Mouse (Mus musculus) MN1 (cell line): ENCODE results near the gene Ttc5.
"Not testable (repeated sequence)": the region's sequence is repeated elsewhere in the genome, so short reads cannot be mapped to it uniquely, and the experiment has no call there.

ENCODE experiments used
- DNase-seq: peaks from one replicate; pipeline ENCODE4 v3.0.0-alpha.2; 2016; ENCODE audit warnings: low spot score

Gene Ttc5

GRCm38 (mm10) chr14:50785251-50785637, at the start of gene Ttc5:
Gene Ttc5 (minus strand): TSS chr14:50785519.
- peak; percentile 90 for DNase-seq

DNA sequence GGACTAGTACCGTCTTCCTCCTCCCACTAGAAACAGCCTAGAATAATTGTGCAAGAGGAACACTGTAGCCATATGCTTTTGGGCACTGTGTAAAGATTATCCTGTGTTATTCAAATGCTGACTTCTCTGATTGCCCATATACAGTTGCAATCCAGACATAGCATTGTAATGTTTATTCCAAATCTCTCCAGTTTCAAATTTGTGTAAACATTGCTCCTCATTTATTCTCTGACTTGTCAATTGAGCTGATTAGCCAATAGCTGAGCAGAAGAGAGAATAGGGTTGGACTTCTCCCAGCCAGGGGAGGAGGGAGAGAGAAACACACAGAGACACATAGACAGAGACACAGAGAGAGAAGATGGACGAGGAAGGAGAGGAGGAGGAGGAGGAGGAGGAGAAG, 49.1 kb upstream of the Ttc5 start:
- no peak for DNase-seq

DNA sequence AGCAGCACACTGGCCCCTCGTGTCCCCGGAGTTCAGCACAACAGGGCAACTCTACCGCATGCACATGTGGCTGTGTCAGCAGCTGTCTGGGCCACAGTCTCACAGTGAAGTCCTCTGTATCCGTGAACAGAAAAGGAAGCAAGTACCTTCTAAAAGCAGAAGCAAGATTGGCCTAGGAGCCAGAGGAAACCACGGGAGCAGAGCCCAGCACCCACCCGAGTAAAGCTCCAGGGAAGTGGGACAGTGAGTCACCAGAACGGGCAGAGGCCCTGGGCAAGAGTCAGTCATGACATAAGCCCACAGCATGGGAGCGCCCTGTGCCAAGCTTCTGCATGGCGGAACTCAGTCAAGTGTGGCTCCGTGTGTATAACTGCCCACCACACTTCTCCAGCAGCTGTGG, 48.6 kb upstream of the Ttc5 start:
- DNase-seq, result no peak

DNA sequence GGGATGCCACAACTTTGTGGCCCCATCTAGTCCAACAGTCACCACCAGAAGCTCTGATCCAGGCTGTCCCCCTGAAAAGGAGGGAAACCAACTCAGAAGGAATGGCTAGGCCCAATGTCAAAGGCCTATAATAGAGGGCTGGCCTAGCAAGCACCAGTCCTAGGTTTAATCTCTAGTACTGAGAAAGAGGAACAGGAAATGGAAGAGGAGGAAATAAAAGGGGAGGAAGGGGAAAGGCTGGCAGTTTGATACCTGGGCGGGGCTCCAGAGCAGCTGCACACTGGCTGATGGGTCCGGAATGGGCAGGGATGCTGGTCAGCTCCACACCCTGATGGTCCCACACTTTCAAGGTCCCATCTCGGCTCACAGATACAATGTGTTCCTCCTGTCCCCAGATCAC, 44.6 kb upstream of the Ttc5 start:
- DNase-seq, result no peak

DNA sequence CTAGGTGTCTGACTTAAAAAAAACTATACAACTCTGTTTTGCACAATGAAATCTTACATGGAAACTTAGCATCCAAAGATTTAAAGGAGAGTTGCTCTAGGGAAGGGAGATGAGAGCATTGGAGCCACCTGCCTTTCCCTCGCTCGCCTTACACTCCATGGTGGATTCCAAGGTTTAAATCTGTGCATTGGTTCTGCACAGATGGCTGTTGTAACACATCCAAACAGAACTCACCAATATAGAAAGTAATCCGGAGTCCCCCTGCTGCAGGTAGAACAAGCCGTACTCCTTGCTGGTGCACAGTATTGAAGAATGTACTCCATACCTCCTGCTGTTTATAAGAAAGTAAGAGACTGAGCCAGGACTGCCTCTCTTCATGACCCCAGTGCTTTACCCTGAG, 41.3 kb upstream of the Ttc5 start:
- no peak for DNase-seq

GRCm38 (mm10) chr14:50824219-50824618, 38.9 kb upstream of the Ttc5 start:
- DNase-seq, result no peak

GRCm38 (mm10) chr14:50823240-50823639, 37.9 kb upstream of the Ttc5 start:
- DNase-seq, result no peak

DNA sequence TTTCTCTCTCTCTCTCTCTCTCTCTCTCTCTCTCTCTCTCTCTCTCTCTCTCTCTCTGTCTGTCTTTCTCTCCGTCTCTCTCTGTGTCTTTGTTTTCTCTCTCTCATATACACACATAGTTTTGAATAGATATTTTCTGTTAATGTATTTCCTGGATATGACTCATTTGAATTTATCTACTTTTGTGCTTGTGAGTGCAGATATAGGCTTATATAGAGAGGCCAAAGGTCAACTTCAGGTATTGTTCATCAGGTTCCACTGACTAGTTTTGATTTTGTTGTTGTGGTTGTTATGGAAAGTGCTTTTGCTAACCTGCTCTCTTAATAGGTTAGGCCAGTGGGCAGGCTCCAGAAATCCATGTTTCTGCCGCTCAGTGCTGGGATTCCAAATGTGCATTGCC, 27.7 kb upstream of the Ttc5 start:
- DNase-seq, result no peak

DNA sequence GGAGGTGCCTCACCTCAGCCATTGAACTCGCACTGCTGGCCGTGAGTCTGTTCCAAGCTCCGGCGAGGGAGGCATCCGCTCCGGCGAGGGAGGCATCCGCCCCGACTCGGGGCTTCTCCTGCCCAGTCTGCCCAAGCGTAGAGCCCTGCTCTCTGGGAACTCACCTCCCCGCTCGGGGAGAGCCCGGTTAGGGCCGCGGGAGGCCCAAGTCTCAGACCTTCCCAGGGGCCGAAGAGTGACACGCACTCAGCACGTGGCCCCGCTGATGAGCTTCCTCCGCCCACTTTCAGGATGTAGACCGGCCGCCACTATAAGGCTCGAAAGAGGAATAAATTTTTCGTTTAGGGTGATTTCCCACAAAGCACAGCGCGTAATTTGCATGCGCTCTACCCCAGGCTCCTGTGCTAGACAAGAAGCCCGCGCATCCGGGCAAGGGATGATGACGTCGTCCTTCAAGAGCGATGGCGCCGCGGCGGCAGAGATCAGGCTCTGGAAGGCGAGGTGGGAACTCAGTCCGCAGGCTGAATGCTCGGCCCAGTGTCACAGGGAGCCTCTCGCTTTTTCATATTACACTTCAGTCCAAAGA, 22.3 kb upstream of the Ttc5 start, which contains the start of the genes Ccnb1ip1 and Parp2:
TSS of gene Ccnb1ip1 (minus strand) at position 246 of the 586 bp plus-strand sequence.
TSS of gene Parp2 (plus strand) at position 355 of the 586 bp plus-strand sequence.
- DNase-seq, result peak; percentile 97

- not testable (repeated sequence) for DNase-seq
Measured at GRCm38 (mm10) chr14:50806469-50806868, 21.1 kb upstream of the Ttc5 start.

GRCm38 (mm10) chr14:50804683-50805082, 19.4 kb upstream of the Ttc5 start:
- DNase-seq, result no peak

DNA sequence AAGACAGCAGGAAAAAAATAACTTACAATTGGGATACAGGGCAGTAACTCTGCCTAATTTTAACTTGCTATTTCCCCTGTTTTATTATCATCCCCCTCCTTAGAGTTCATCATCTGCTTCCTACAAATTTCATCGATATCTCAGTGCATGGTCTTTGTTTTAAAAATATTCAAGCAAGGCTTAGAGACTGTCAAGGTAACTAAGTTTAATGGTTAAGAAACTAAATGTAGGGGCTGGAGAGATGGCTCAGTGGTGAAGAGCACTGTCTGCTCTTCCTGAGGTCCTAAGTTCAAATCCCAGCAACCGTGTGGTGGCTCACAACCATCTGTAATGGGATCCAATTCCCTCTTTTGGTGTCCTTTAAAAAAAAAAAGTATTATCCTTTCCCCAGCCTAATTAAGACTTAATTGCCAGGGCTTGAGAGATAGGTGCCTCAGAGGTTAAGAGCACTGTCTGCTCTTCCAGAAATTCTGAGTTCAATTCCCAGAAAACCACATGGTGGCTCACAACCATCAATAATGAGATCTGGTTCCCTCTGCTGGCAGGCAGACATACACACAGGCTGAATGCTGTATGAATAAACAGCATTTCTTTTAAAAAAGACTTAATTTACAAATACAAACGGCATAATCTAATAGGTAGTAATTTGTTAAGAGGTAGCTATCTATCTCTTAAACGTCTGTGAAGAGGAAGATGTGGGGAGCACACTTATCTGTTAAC, 17.7 kb upstream of the Ttc5 start:
- DNase-seq, result peak; percentile 48

GRCm38 (mm10) chr14:50802441-50802840, 17.1 kb upstream of the Ttc5 start:
- no peak for DNase-seq

GRCm38 (mm10) chr14:50799502-50800259, 14.4 kb upstream of the Ttc5 start:
- peak; percentile 68 for DNase-seq

DNA sequence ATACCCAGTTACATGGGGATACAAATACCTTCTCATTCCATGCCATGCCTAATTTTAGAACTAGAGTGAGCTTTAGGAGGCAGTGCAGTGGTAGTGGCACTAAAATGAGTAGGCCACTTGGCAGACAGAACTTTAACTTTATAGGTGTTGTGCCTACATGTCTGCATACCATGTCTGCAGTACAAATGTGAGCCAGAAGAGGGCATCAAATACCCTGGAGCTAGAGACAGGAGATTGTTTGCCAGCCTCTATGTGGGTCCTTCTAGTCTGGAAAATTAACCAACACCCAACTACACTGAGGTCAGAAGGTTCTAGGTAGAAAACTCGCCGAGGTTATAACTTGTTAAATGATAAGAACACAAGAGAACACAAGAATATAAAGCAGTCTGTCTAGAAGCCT, 13.2 kb upstream of the Ttc5 start:
- no peak for DNase-seq

GRCm38 (mm10) chr14:50796464-50796863, 11.1 kb upstream of the Ttc5 start:
- no peak for DNase-seq

DNA sequence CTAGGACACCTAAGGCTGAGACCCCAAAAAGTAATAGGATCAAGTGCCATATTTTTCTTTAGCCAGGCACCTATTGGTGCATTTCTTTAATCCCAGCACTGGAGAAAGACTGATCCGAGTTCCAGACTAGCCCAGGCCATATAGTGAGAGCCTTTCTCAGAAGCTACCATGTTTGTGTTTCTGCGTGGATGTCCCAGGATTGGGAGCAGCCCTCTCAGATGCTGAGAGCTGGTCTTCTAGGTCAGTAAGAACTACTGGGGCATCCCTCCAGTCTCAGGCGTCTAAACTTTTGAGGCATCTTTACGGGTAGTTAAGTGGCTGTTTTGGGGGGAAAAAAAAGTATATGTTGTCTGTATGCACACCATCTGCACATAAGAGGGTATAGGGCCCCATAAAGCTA, 10.6 kb upstream of the Ttc5 start:
- no peak for DNase-seq

DNA sequence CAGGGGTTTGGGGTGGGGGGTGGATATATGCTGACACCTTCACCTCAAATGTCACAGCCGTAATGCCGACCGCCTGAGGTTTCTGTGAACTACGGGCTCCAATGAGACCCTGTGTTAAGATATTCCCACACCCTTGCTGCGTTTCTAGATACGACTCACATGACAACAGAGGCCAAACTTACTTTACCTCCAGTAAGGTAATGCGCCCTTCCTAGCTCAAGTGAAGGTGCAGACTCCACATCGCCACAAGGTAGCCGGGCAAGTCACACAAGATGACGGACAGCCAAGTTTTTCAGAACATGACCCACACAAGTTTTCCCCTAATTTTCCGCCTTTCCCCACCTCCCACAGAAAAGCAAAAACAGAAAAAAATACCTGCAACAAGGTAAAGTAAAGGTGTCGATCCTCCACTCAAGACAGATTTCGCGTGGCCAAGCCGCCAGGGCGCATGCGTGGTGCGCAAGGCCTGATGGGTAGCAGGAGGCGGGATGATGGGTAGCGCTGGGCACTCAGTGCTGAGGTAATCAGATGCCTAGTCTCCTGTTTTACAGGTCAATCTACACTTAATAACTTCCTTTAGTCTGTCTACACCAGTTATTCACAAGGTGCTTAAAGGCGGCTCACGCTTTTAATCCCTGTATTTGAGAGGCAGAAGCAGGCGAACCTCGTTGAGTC, 10.1 kb upstream of the Ttc5 start:
- DNase-seq, result no peak

DNA sequence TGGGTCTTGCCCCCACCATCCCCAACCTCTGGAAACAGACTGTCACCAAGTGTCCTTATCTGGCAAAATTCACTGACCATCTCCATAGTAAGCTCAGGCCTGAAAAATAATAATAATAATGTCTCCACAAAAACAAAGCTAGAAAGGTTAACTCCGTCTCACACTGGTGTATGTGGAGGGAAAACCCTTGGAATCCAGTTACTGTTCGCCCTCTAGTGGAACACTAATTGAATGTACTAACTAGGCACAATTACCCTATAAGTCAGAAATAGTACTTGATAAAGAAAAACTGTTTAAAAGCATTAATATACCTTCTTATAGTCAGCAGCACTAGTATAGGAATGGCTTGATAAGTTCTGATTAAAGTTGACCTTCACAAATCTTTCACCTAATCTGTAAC, 2.8 kb upstream of the Ttc5 start:
- peak; percentile 30 for DNase-seq

GRCm38 (mm10) chr14:50784391-50785250, 698 bp downstream of the Ttc5 start:
- DNase-seq, result peak; percentile 17

GRCm38 (mm10) chr14:50782166-50782565, 3.2 kb downstream of the Ttc5 start:
- DNase-seq, result no peak

DNA sequence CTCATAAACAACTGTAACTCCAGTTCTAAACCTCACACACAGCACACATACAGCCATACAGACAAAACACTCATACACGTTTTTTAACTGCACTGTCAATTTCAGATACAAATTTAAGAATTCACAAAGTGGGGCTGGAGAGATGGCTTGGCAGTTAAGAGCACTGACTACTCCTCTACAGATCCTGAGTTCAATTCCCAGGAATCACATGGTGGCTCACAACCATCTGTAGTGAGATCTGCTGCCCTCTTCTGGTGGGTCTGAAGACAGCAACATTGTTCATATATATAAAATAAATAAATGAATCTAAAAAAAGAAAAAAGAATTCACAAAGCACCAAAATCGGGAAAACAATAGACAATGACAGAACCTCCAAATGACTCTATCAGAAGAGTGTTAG, 14.0 kb downstream of the Ttc5 start:
- DNase-seq, result no peak
